Mouse (Mus musculus): ENCODE data around the gene Catip. TPM values are rescaled to one million over a fixed set of nuclear protein-coding genes. Genes with fewer than 3 reads are reported as not detected.

The Catip gene
- polyA plus RNA-seq, 1 experiment = 0.59 TPM

GRCm38 (mm10) chr1:74412711-74413110 is 50.8 kb downstream of the Catip start:
- Histone ChIP-seq H3K36me3 (replicated peaks; ENCODE audit: low read length) (no peaks in the 10 kb centered on the region), H3K4me3 (replicated peaks) (no peak overlapping the region), H3K4me1 (peaks cover 20% of the 10 kb centered on the region), H3K27me3 (replicated peaks) (peaks cover 21% of the 10 kb centered on the region), H3K9me3 (no peaks in the 10 kb centered on the region)
- TF ChIP-seq FLI1 (IDR thresholded peaks at IDR 0.05; ENCODE audit: low read length) (no peak), GATA1 (IDR thresholded peaks at IDR 0.05; ENCODE audit: borderline replicate concordance, low read length) (no peak)

- Histone ChIP-seq H3K4me3 (replicated peaks) (peak overlapping the region; percentile 42), H3K27me3 (replicated peaks) (peaks cover 27% of the 10 kb centered on the region), H3K36me3 (replicated peaks; ENCODE audit: low read length) (no peaks in the 10 kb centered on the region), H3K9me3 (no peaks in the 10 kb centered on the region), H3K4me1 (peaks cover 15% of the 10 kb centered on the region)
- TF ChIP-seq GATA1 (IDR thresholded peaks at IDR 0.05; ENCODE audit: borderline replicate concordance, low read length) (no peak), FLI1 (IDR thresholded peaks at IDR 0.05; ENCODE audit: low read length) (no peak)
These were observed 53.2 kb downstream of the Catip start for GRCm38 (mm10) chr1:74415143-74415542.

Other genes starting within 250 kb of the Catip start
- 13.2 and 21.9 TPM in 2 replicates for gene Tns1, start 237.7 kb upstream of the Catip start, polyA plus RNA-seq (2012; ENCODE audit: insufficient read depth, low replicate concordance)
- gene Rufy4, start 236.6 kb upstream of the Catip start, polyA plus RNA-seq (2012; ENCODE audit: insufficient read depth, low replicate concordance) = 0.41 TPM in 1 of 2 replicates, not detected in the other
- gene Cxcr2, start 208.1 kb upstream of the Catip start, polyA plus RNA-seq (2012; ENCODE audit: insufficient read depth, low replicate concordance) = 0.70 TPM in 1 of 2 replicates, not detected in the other
- gene Cxcr1, start 167.5 kb upstream of the Catip start, polyA plus RNA-seq (2012; ENCODE audit: insufficient read depth, low replicate concordance) = not detected in 2 replicates
- gene Arpc2, start 126.0 kb upstream of the Catip start, polyA plus RNA-seq (2012; ENCODE audit: insufficient read depth, low replicate concordance) = 817 and 1,833 TPM in 2 replicates
- gene Gpbar1, start 83.6 kb upstream of the Catip start, polyA plus RNA-seq (2012; ENCODE audit: insufficient read depth, low replicate concordance) = 0.28 TPM in 1 of 2 replicates, not detected in the other
- gene Aamp, start 77.4 kb upstream of the Catip start, polyA plus RNA-seq (2012; ENCODE audit: insufficient read depth, low replicate concordance) = 180 and 228 TPM in 2 replicates
- gene Pnkd, start 77.2 kb upstream of the Catip start, polyA plus RNA-seq (2012; ENCODE audit: insufficient read depth, low replicate concordance) = 113 and 116 TPM in 2 replicates
- gene Tmbim1, start 56.5 kb upstream of the Catip start, polyA plus RNA-seq (2012; ENCODE audit: insufficient read depth, low replicate concordance) = 128 and 140 TPM in 2 replicates
- gene Slc11a1, start 13.1 kb downstream of the Catip start, polyA plus RNA-seq (2012; ENCODE audit: insufficient read depth, low replicate concordance) = 6.3 and 57.9 TPM in 2 replicates
- gene Ctdsp1, start 29.4 kb downstream of the Catip start, polyA plus RNA-seq (2012; ENCODE audit: insufficient read depth, low replicate concordance) = 33.8 and 117 TPM in 2 replicates
- not detected in 2 replicates for gene Vil1, start 47.3 kb downstream of the Catip start, polyA plus RNA-seq (2012; ENCODE audit: insufficient read depth, low replicate concordance)
- gene Cnot9, start 143.9 kb downstream of the Catip start, polyA plus RNA-seq (2012; ENCODE audit: insufficient read depth, low replicate concordance) = 7.3 and 10.2 TPM in 2 replicates
- not detected in 2 replicates for gene Plcd4, start 180.8 kb downstream of the Catip start, polyA plus RNA-seq (2012; ENCODE audit: insufficient read depth, low replicate concordance)
- gene Usp37, start 182.2 kb downstream of the Catip start, polyA plus RNA-seq (2012; ENCODE audit: insufficient read depth, low replicate concordance) = 0.17 TPM in 1 of 2 replicates, not detected in the other
- gene Zfp142, start 226.1 kb downstream of the Catip start, polyA plus RNA-seq (2012; ENCODE audit: insufficient read depth, low replicate concordance) = 2.0 and 2.2 TPM in 2 replicates
- gene Bcs1l, start 226.2 kb downstream of the Catip start, polyA plus RNA-seq (2012; ENCODE audit: insufficient read depth, low replicate concordance) = 1.5 and 2.7 TPM in 2 replicates
- 14.9 and 27.3 TPM in 2 replicates for gene Rnf25, start 239.3 kb downstream of the Catip start, polyA plus RNA-seq (2012; ENCODE audit: insufficient read depth, low replicate concordance)
- 0.12 TPM in 1 of 2 replicates, not detected in the other for gene Stk36, start 239.3 kb downstream of the Catip start, polyA plus RNA-seq (2012; ENCODE audit: insufficient read depth, low replicate concordance)